Mouse (Mus musculus): ENCODE measurements around the gene Casr.

The Casr gene

GRCm38 (mm10) chr16:36561386-36562338 is at the start of gene Casr:
Gene Casr, minus strand, starts transcription at chr16:36562141.
- no peak for DNase-seq (ENCODE audit: low read depth, low spot score)

GRCm38 (mm10) chr16:36602632-36603031 is 40.7 kb upstream of the Casr start:
- DNase-seq (ENCODE audit: low read depth, low spot score): no peak

GRCm38 (mm10) chr16:36598265-36598664 is 36.3 kb upstream of the Casr start:
- DNase-seq (ENCODE audit: low read depth, low spot score): no peak

GRCm38 (mm10) chr16:36596671-36597410 is 34.9 kb upstream of the Casr start:
- no peak for DNase-seq (ENCODE audit: low read depth, low spot score)

GRCm38 (mm10) chr16:36589898-36590297 is 28.0 kb upstream of the Casr start:
- DNase-seq (ENCODE audit: low read depth, low spot score): no peak

GRCm38 (mm10) chr16:36587971-36588370 is 26.0 kb upstream of the Casr start:
- DNase-seq (ENCODE audit: low read depth, low spot score): no peak

- no peak for DNase-seq (ENCODE audit: low read depth, low spot score)
Observed at GRCm38 (mm10) chr16:36582073-36582472, 20.1 kb upstream of the Casr start.

- no peak for DNase-seq (ENCODE audit: low read depth, low spot score)
Observed at GRCm38 (mm10) chr16:36571942-36572341, 10.0 kb upstream of the Casr start.

GRCm38 (mm10) chr16:36559573-36559972 is 2.4 kb downstream of the Casr start:
- no peak for DNase-seq (ENCODE audit: low read depth, low spot score)

GRCm38 (mm10) chr16:36555672-36556165 is 6.2 kb downstream of the Casr start:
- DNase-seq (ENCODE audit: low read depth, low spot score): no peak

- no peak for DNase-seq (ENCODE audit: low read depth, low spot score)
Observed at GRCm38 (mm10) chr16:36553624-36554023, 8.3 kb downstream of the Casr start.

GRCm38 (mm10) chr16:36545333-36545732 is 16.6 kb downstream of the Casr start:
- DNase-seq (ENCODE audit: low read depth, low spot score): no peak

- DNase-seq (ENCODE audit: low read depth, low spot score): no peak
Observed at GRCm38 (mm10) chr16:36543091-36543490, 18.9 kb downstream of the Casr start.

- no peak for DNase-seq (ENCODE audit: low read depth, low spot score)
Observed at GRCm38 (mm10) chr16:36540834-36541233, 21.1 kb downstream of the Casr start.

GRCm38 (mm10) chr16:36532981-36533687 is 28.8 kb downstream of the Casr start:
- no peak for DNase-seq (ENCODE audit: low read depth, low spot score)

- no peak for DNase-seq (ENCODE audit: low read depth, low spot score)
Observed at GRCm38 (mm10) chr16:36532046-36532445, 29.9 kb downstream of the Casr start.

- no peak for DNase-seq (ENCODE audit: low read depth, low spot score)
Observed at GRCm38 (mm10) chr16:36531630-36532029, 30.3 kb downstream of the Casr start.

GRCm38 (mm10) chr16:36530566-36531552 is 31.1 kb downstream of the Casr start:
- DNase-seq (ENCODE audit: low read depth, low spot score): peak; percentile 29

GRCm38 (mm10) chr16:36528822-36529221 is 33.1 kb downstream of the Casr start:
- no peak for DNase-seq (ENCODE audit: low read depth, low spot score)

GRCm38 (mm10) chr16:36526596-36527282 is 35.2 kb downstream of the Casr start:
- DNase-seq (ENCODE audit: low read depth, low spot score): no peak

Data from telencephalon, adult 2 months (tissue).